Mouse (Mus musculus): ENCODE measurements at regions not wholly inside any gene's neighbourhood (a gene's known extent, or its start where the extent isn't known, plus 50 kb on each side); places are given as distances from the start of the nearest gene placed in this dataset.

GRCm38 (mm10) chr4:26965831-26966230, 619.1 kb upstream of the Manea start:
- Histone ChIP-seq H3K27me3 (replicated peaks; ENCODE audit: control insufficient read depth, insufficient read depth, low read length) (no peaks in the 10 kb centered on the region), H3K27ac (ENCODE audit: low read length) (no peak overlapping the region), H3K36me3 (ENCODE audit: control insufficient read depth, insufficient read depth) (no peaks in the 10 kb centered on the region), H3K9me3 (ENCODE audit: control insufficient read depth, low read length) (no peaks in the 10 kb centered on the region), H3K4me2 (ENCODE audit: low read length) (no peak overlapping the region), H3K4me1 (replicated peaks; ENCODE audit: control insufficient read depth, insufficient read depth, low read length) (no peaks in the 10 kb centered on the region), H3K4me3 (replicated peaks; ENCODE audit: low read length) (no peak overlapping the region), H3K9ac (replicated peaks; ENCODE audit: low read depth, low read length) (no peak overlapping the region)
- peak; percentile 62; the same call in 1 of the 2 replicates for ATAC-seq
- 68% methylated on average over 2 of the region's 2 CpGs for WGBS

GRCm38 (mm10) chr4:26964850-26965249, 618.2 kb upstream of the Manea start:
- ATAC-seq: no peak
- WGBS: 81% methylated on average over 2 of the region's 2 CpGs

GRCm38 (mm10) chr4:26944617-26945016, 597.9 kb upstream of the Manea start:
- no peaks in the 10 kb centered on the region for H3K9me3 ChIP-seq (ENCODE audit: control insufficient read depth, low read length)
- H3K9ac ChIP-seq (replicated peaks; ENCODE audit: low read depth, low read length): no peak overlapping the region
- no peaks in the 10 kb centered on the region for H3K27me3 ChIP-seq (replicated peaks; ENCODE audit: control insufficient read depth, insufficient read depth, low read length)
- H3K27ac ChIP-seq (ENCODE audit: low read length): no peak overlapping the region
- H3K36me3 ChIP-seq (ENCODE audit: control insufficient read depth, insufficient read depth): no peaks in the 10 kb centered on the region
- H3K4me1 ChIP-seq (replicated peaks; ENCODE audit: control insufficient read depth, insufficient read depth, low read length): no peaks in the 10 kb centered on the region
- no peak overlapping the region for H3K4me3 ChIP-seq (replicated peaks; ENCODE audit: low read length)
- WGBS: 91% methylated on average over 2 of the region's 2 CpGs
- no peak for ATAC-seq
- no peak overlapping the region for H3K4me2 ChIP-seq (ENCODE audit: low read length)

More at GRCm38 (mm10) chr4:26964850-26965249, 618.2 kb upstream of the Manea start:
- Histone ChIP-seq H3K9ac (replicated peaks; ENCODE audit: low read depth, low read length) (no peak overlapping the region), H3K4me1 (replicated peaks; ENCODE audit: control insufficient read depth, insufficient read depth, low read length) (no peaks in the 10 kb centered on the region), H3K9me3 (ENCODE audit: control insufficient read depth, low read length) (no peaks in the 10 kb centered on the region), H3K36me3 (ENCODE audit: control insufficient read depth, insufficient read depth) (no peaks in the 10 kb centered on the region), H3K4me2 (ENCODE audit: low read length) (no peak overlapping the region), H3K27me3 (replicated peaks; ENCODE audit: control insufficient read depth, insufficient read depth, low read length) (no peaks in the 10 kb centered on the region), H3K27ac (ENCODE audit: low read length) (no peak overlapping the region), H3K4me3 (replicated peaks; ENCODE audit: low read length) (no peak overlapping the region)

- H3K27ac ChIP-seq (ENCODE audit: low read length): 0 out of 2 replicates have a peak overlapping the region, but pooled peaks have one; percentile 12
- H3K4me2 ChIP-seq (ENCODE audit: low read length): peak overlapping the region; percentile 16; the same call in 1 of the 2 replicates
- H3K4me1 ChIP-seq (replicated peaks; ENCODE audit: control insufficient read depth, insufficient read depth, low read length): peaks cover 5% of the 10 kb centered on the region
- H3K9ac ChIP-seq (replicated peaks; ENCODE audit: low read depth, low read length): no peak overlapping the region
- WGBS: 6% methylated on average over 10 of the region's 10 CpGs
- H3K4me3 ChIP-seq (replicated peaks; ENCODE audit: low read length): no peak overlapping the region
- no peaks in the 10 kb centered on the region for H3K27me3 ChIP-seq (replicated peaks; ENCODE audit: control insufficient read depth, insufficient read depth, low read length)
- H3K9me3 ChIP-seq (ENCODE audit: control insufficient read depth, low read length): no peaks in the 10 kb centered on the region
- ATAC-seq: peak; percentile 92
- no peaks in the 10 kb centered on the region for H3K36me3 ChIP-seq (ENCODE audit: control insufficient read depth, insufficient read depth)
These were observed 587.5 kb upstream of the Manea start for GRCm38 (mm10) chr4:26933988-26934798.

- Histone ChIP-seq H3K9ac (replicated peaks; ENCODE audit: low read depth, low read length) (no peak overlapping the region), H3K4me2 (ENCODE audit: low read length) (no peak overlapping the region), H3K9me3 (ENCODE audit: control insufficient read depth, low read length) (no peaks in the 10 kb centered on the region), H3K4me3 (replicated peaks; ENCODE audit: low read length) (no peak overlapping the region), H3K27ac (ENCODE audit: low read length) (no peak overlapping the region), H3K36me3 (ENCODE audit: control insufficient read depth, insufficient read depth) (no peaks in the 10 kb centered on the region), H3K27me3 (replicated peaks; ENCODE audit: control insufficient read depth, insufficient read depth, low read length) (no peaks in the 10 kb centered on the region), H3K4me1 (replicated peaks; ENCODE audit: control insufficient read depth, insufficient read depth, low read length) (peaks cover 5% of the 10 kb centered on the region)
- ATAC-seq: peak; percentile 74
- 52% methylated on average over 6 of the region's 6 CpGs for WGBS
These were observed 583.3 kb upstream of the Manea start for GRCm38 (mm10) chr4:26929879-26930481.

GRCm38 (mm10) chr4:26926060-26926459, 579.4 kb upstream of the Manea start:
- no peak for ATAC-seq
- no peaks in the 10 kb centered on the region for H3K27me3 ChIP-seq (replicated peaks; ENCODE audit: control insufficient read depth, insufficient read depth, low read length)
- H3K4me1 ChIP-seq (replicated peaks; ENCODE audit: control insufficient read depth, insufficient read depth, low read length): no peaks in the 10 kb centered on the region
- H3K4me3 ChIP-seq (replicated peaks; ENCODE audit: low read length): no peak overlapping the region
- H3K27ac ChIP-seq (ENCODE audit: low read length): no peak overlapping the region
- no peak overlapping the region for H3K4me2 ChIP-seq (ENCODE audit: low read length)
- WGBS: 90% methylated on average over 3 of the region's 3 CpGs
- H3K9me3 ChIP-seq (ENCODE audit: control insufficient read depth, low read length): no peaks in the 10 kb centered on the region
- H3K9ac ChIP-seq (replicated peaks; ENCODE audit: low read depth, low read length): no peak overlapping the region
- H3K36me3 ChIP-seq (ENCODE audit: control insufficient read depth, insufficient read depth): no peaks in the 10 kb centered on the region

GRCm38 (mm10) chr4:26888514-26888913, 541.8 kb upstream of the Manea start:
- Histone ChIP-seq H3K9ac (replicated peaks; ENCODE audit: low read depth, low read length) (no peak overlapping the region), H3K4me2 (ENCODE audit: low read length) (no peak overlapping the region), H3K4me1 (replicated peaks; ENCODE audit: control insufficient read depth, insufficient read depth, low read length) (no peaks in the 10 kb centered on the region), H3K4me3 (replicated peaks; ENCODE audit: low read length) (no peak overlapping the region), H3K9me3 (ENCODE audit: control insufficient read depth, low read length) (no peaks in the 10 kb centered on the region), H3K27ac (ENCODE audit: low read length) (no peak overlapping the region), H3K27me3 (replicated peaks; ENCODE audit: control insufficient read depth, insufficient read depth, low read length) (no peaks in the 10 kb centered on the region), H3K36me3 (ENCODE audit: control insufficient read depth, insufficient read depth) (no peaks in the 10 kb centered on the region)
- WGBS: 78% methylated on average over 2 of the region's 2 CpGs
- ATAC-seq: no peak

GRCm38 (mm10) chr4:26879022-26879421, 532.3 kb upstream of the Manea start:
- H3K9ac ChIP-seq (replicated peaks; ENCODE audit: low read depth, low read length): no peak overlapping the region
- H3K27ac ChIP-seq (ENCODE audit: low read length): no peak overlapping the region
- no peaks in the 10 kb centered on the region for H3K27me3 ChIP-seq (replicated peaks; ENCODE audit: control insufficient read depth, insufficient read depth, low read length)
- no peaks in the 10 kb centered on the region for H3K9me3 ChIP-seq (ENCODE audit: control insufficient read depth, low read length)
- H3K4me3 ChIP-seq (replicated peaks; ENCODE audit: low read length): no peak overlapping the region
- ATAC-seq: no peak
- 30% methylated on average over 3 of the region's 3 CpGs for WGBS
- no peaks in the 10 kb centered on the region for H3K4me1 ChIP-seq (replicated peaks; ENCODE audit: control insufficient read depth, insufficient read depth, low read length)
- no peaks in the 10 kb centered on the region for H3K36me3 ChIP-seq (ENCODE audit: control insufficient read depth, insufficient read depth)
- no peak overlapping the region for H3K4me2 ChIP-seq (ENCODE audit: low read length)

GRCm38 (mm10) chr4:26841761-26842160, 495.1 kb upstream of the Manea start:
- no peak overlapping the region for H3K9ac ChIP-seq (replicated peaks; ENCODE audit: low read depth, low read length)
- no peak overlapping the region for H3K27ac ChIP-seq (ENCODE audit: low read length)
- ATAC-seq: no peak
- no peak overlapping the region for H3K4me3 ChIP-seq (replicated peaks; ENCODE audit: low read length)
- WGBS: 63% methylated on average over 1 of the region's 1 CpGs
- H3K4me1 ChIP-seq (replicated peaks; ENCODE audit: control insufficient read depth, insufficient read depth, low read length): no peaks in the 10 kb centered on the region
- H3K4me2 ChIP-seq (ENCODE audit: low read length): no peak overlapping the region
- H3K27me3 ChIP-seq (replicated peaks; ENCODE audit: control insufficient read depth, insufficient read depth, low read length): no peaks in the 10 kb centered on the region
- H3K36me3 ChIP-seq (ENCODE audit: control insufficient read depth, insufficient read depth): no peaks in the 10 kb centered on the region
- H3K9me3 ChIP-seq (ENCODE audit: control insufficient read depth, low read length): no peaks in the 10 kb centered on the region
